Mouse (Mus musculus): ENCODE measurements around the gene 1700113H08Rik. TPM values are rescaled to one million over a fixed set of nuclear protein-coding genes. Genes with fewer than 3 reads are reported as not detected.
A peak's percentile ranks its signal among the peaks of the same experiment; 100 is the strongest.

Gene 1700113H08Rik
- polyA plus RNA-seq, 1 experiment from 2014 or later = not detected

DNA sequence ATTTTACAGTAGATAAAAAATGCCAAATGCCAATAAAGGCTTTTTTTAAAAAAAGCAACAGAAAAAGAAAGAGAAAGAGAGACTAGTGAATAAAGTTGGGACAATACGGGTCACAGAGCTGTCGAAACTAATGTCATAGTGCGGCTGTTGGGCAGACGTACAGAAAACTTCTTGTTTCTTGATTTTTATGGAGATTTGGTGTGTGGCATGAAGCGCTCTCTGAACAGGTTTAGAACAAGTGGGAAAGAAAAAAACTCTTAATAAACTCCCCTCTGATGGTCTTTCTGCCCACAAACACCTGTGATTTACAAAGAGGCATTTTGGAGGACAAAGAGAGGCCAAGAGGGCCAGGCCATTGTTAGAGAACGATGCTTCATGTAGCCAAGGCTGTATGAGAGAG lies 1.6 kb downstream of the 1700113H08Rik start:
- no peak overlapping the region for H3K27ac ChIP-seq (replicated peaks)
- 78% methylated on average over 6 of the region's 6 CpGs for WGBS
- H3K9me3 ChIP-seq (replicated peaks) = no peaks in the 10 kb centered on the region
- no peak for ATAC-seq (ENCODE audit: insufficient number of reproducible peaks, low FRiP score, low TSS enrichment, low read depth)
- no peak overlapping the region for H3K9ac ChIP-seq
- H3K27me3 ChIP-seq = no peaks in the 10 kb centered on the region
- no peaks in the 10 kb centered on the region for H3K36me3 ChIP-seq
- peaks cover 10% of the 10 kb centered on the region for H3K4me1 ChIP-seq
- no peak overlapping the region for H3K4me3 ChIP-seq (replicated peaks)
- H3K4me2 ChIP-seq (replicated peaks) = no peak overlapping the region

DNA sequence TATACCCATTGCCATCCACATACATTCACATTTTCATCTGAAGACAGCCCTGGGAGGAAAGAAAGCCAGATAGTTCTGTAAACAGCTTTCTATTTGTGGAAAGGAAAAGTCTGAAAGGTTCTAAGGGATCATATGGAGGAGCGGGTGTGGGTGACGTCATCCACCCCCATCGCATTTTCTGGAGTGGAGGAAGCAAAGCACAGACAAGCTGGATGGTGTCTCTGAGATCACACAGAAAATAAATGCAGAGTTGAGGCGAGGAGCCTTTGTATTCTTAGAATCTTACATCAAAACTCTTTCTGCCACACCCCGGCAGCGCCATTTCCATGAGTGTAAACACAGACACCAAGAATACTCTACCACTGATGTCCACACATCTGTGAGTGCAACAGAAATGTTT lies 26.4 kb downstream of the 1700113H08Rik start:
- WGBS = 75% methylated on average over 6 of the region's 6 CpGs
- no peak overlapping the region for H3K4me3 ChIP-seq (replicated peaks)

DNA sequence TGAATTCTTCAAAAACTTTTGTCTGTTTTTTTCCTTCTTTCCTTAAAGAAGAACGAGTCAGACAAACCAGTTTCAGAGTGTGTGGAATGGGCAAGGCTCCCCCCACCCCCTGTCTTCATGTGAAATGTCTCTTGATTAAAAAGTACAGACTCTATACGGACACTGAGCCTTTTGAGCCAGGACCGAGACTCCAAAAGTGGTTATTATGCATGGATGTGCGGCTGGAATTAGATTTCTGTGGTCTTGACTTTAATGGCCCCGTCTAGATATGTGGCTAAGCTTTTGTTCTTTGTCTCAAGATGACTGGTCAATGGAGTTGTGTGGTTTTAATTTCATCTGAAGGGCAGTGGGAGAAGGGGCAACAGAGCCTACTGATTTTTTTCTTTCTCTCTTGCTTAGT lies 29.8 kb downstream of the 1700113H08Rik start:
- H3K36me3 ChIP-seq = no peaks in the 10 kb centered on the region
- 53% methylated on average over 5 of the region's 5 CpGs for WGBS
- H3K4me1 ChIP-seq = no peaks in the 10 kb centered on the region
- no peak overlapping the region for H3K4me3 ChIP-seq (replicated peaks)
- H3K9ac ChIP-seq = no peak overlapping the region
- ATAC-seq (ENCODE audit: insufficient number of reproducible peaks, low FRiP score, low TSS enrichment, low read depth) = no peak
- no peaks in the 10 kb centered on the region for H3K27me3 ChIP-seq
- no peaks in the 10 kb centered on the region for H3K9me3 ChIP-seq (replicated peaks)
- no peak overlapping the region for H3K4me2 ChIP-seq (replicated peaks)
- no peak overlapping the region for H3K27ac ChIP-seq (replicated peaks)

More for the DNA sequence above, 26.4 kb downstream of the 1700113H08Rik start:
- Histone ChIP-seq H3K27ac (replicated peaks) (no peak overlapping the region), H3K4me2 (replicated peaks) (no peak overlapping the region), H3K9ac (no peak overlapping the region), H3K4me1 (no peaks in the 10 kb centered on the region), H3K27me3 (no peaks in the 10 kb centered on the region), H3K9me3 (replicated peaks) (no peaks in the 10 kb centered on the region), H3K36me3 (no peaks in the 10 kb centered on the region)
- no peak for ATAC-seq (ENCODE audit: insufficient number of reproducible peaks, low FRiP score, low TSS enrichment, low read depth)

DNA sequence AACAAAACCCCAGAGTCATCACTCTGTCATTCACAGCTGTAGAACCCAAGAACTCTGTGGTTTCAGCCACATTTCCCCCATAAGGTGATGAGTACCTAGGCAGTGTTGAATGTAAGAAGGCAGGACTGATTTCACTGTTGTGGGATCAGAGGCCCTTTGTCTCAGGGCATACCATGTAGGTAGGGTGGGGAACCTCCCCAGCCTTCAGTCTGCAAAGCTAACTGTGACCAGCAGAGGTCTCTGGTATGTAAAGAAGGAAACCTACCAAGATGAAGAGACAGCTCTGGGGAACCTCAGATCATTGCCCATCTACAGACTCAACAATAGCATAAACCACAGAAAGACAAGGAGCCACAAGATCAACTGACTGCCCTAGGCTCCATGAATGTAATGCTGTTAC lies 36.4 kb downstream of the 1700113H08Rik start:
- no peaks in the 10 kb centered on the region for H3K4me1 ChIP-seq
- H3K4me3 ChIP-seq (replicated peaks) = no peak overlapping the region
- H3K27ac ChIP-seq (replicated peaks) = no peak overlapping the region
- no peaks in the 10 kb centered on the region for H3K27me3 ChIP-seq
- H3K4me2 ChIP-seq (replicated peaks) = no peak overlapping the region
- no peaks in the 10 kb centered on the region for H3K36me3 ChIP-seq
- H3K9me3 ChIP-seq (replicated peaks) = no peaks in the 10 kb centered on the region
- H3K9ac ChIP-seq = no peak overlapping the region
- ATAC-seq (ENCODE audit: insufficient number of reproducible peaks, low FRiP score, low TSS enrichment, low read depth) = no peak

DNA sequence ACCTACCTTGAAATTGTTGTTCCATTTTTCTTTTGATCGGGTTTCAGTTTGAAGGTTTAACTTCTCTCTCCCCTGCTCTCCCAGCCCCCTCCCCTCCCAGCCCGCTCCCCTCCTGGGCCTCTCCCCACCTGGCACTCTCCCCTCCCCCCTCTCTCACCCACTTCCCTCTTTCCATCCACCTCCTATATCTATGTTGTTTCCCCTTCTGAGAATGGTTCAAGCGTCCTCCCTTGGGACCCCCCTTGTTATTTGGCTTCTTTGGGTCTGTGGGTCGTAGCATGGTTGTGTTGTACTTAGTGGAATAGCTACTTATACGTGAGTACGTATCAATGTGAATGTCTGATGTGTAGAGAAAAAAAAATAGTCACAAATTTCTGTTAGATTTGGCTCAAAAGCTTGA lies 40.9 kb downstream of the 1700113H08Rik start:
- no peak for ATAC-seq (ENCODE audit: insufficient number of reproducible peaks, low FRiP score, low TSS enrichment, low read depth)
- Histone ChIP-seq H3K9ac (no peak overlapping the region), H3K4me3 (replicated peaks) (no peak overlapping the region), H3K4me2 (replicated peaks) (no peak overlapping the region), H3K27ac (replicated peaks) (no peak overlapping the region), H3K36me3 (no peaks in the 10 kb centered on the region), H3K27me3 (no peaks in the 10 kb centered on the region), H3K9me3 (replicated peaks) (no peaks in the 10 kb centered on the region), H3K4me1 (peaks cover 13% of the 10 kb centered on the region)
- 42% methylated on average over 6 of the region's 6 CpGs for WGBS

DNA sequence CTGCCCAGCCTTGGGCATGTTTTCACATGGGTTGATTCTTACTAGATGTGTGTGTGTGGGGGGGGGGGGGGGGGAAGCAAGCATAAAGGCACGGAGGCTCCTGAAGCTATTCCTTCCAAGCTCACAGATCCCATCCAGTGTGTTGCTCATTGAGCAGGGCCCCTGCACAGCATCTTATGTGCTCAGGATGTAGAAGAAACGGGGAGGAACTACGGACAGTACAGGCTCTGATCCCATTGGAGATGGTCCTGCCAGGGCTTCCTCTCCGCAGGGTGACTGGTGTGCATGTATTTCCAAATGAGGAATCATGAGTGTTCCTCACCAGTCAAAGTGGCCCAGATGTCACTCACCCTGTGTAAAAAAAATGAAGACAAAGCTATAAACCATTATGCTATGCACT lies 42.8 kb downstream of the 1700113H08Rik start:
- 65% methylated on average over 4 of the region's 4 CpGs for WGBS
- H3K4me3 ChIP-seq (replicated peaks) = no peak overlapping the region
- ATAC-seq (ENCODE audit: insufficient number of reproducible peaks, low FRiP score, low TSS enrichment, low read depth) = no peak

DNA sequence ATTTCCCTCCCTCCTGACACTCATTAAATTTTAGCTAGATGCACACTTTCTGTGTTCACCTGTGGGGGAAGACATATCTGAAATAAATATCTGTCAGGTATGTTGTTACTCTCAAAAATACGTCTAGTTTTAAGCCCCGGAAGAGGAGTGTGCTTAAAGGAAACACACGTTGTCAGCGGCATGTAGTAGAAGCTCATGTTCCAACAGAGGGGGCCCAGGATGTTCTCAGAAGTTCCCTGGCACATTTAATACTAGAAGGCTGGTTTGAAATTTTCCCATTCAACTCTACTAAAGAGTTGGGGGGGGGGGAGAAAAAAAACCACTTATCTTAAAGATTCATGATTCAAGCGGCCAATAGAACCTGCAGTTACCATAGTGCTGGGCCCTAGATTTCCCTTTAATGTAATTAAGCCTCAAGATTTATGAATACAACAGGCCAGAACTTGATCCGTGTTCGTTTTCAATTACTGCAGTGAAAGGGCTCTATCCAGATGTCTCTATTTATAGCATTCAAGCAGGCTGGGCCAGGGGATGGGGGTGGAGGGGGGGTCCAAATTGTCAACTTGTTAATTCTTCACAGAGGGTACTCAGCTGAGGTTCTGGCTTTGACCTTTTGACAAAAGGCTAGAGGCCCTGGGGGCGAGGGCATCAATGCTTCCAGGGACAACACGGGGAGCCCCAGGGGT lies 43.6 kb downstream of the 1700113H08Rik start:
- Histone ChIP-seq H3K4me2 (replicated peaks) (no peak overlapping the region), H3K36me3 (no peaks in the 10 kb centered on the region), H3K27me3 (no peaks in the 10 kb centered on the region), H3K9me3 (replicated peaks) (no peaks in the 10 kb centered on the region), H3K4me3 (replicated peaks) (no peak overlapping the region), H3K27ac (replicated peaks) (no peak overlapping the region), H3K4me1 (peaks cover 13% of the 10 kb centered on the region), H3K9ac (no peak overlapping the region)
- 12% methylated on average over 9 of the region's 9 CpGs for WGBS
- ATAC-seq (ENCODE audit: insufficient number of reproducible peaks, low FRiP score, low TSS enrichment, low read depth) = peak; percentile 34; the same call in 1 of the 2 replicates

More for the DNA sequence above, 42.8 kb downstream of the 1700113H08Rik start:
- Histone ChIP-seq H3K4me1 (peaks cover 13% of the 10 kb centered on the region), H3K9ac (no peak overlapping the region), H3K36me3 (no peaks in the 10 kb centered on the region), H3K27ac (replicated peaks) (no peak overlapping the region), H3K4me2 (replicated peaks) (no peak overlapping the region), H3K27me3 (no peaks in the 10 kb centered on the region), H3K9me3 (replicated peaks) (no peaks in the 10 kb centered on the region)

DNA sequence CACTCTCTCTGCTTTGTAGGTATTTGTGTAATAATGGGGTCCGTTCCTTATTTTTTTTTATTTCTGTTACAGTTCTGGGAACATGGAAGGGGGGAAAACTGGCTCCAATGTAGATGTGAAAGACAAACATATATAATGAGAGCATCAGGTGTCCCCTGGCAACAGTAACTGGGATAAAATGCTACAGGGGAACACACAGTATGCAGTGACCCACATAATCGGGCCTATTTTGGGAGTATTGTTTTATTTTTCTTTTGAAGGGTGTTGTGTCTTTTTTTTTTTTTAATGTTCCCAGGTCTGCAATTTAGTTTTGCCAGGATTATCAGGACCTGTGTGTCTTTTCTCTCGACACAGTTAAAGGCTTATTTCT lies 44.1 kb downstream of the 1700113H08Rik start:
- Histone ChIP-seq H3K4me3 (replicated peaks) (no peak overlapping the region), H3K9me3 (replicated peaks) (no peaks in the 10 kb centered on the region), H3K27ac (replicated peaks) (no peak overlapping the region), H3K4me1 (peaks cover 13% of the 10 kb centered on the region), H3K4me2 (replicated peaks) (no peak overlapping the region), H3K27me3 (no peaks in the 10 kb centered on the region), H3K36me3 (no peaks in the 10 kb centered on the region), H3K9ac (no peak overlapping the region)
- 26% methylated on average over 3 of the region's 3 CpGs for WGBS
- no peak for ATAC-seq (ENCODE audit: insufficient number of reproducible peaks, low FRiP score, low TSS enrichment, low read depth)

DNA sequence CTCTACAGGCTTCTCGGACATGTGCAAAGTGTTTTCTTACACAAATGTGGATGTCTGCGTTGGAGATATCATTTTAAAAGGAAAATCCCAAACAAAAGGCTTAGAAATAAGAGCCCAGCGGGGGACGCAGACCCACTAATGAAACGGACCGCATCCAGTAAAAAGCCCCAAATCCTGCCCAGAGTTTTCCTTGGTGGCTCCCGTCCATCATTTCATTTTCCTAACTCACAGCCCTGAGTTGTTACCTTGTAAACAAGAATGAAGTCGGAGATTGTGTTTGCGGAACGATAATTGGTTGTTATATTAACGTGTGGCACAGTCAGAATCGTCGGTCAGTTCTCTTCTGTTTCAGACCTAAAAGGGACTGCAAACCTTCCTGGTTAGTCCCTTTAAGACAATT lies 44.6 kb downstream of the 1700113H08Rik start:
- no peaks in the 10 kb centered on the region for H3K36me3 ChIP-seq
- H3K27me3 ChIP-seq = no peaks in the 10 kb centered on the region
- no peaks in the 10 kb centered on the region for H3K9me3 ChIP-seq (replicated peaks)
- WGBS = 48% methylated on average over 13 of the region's 13 CpGs
- H3K4me3 ChIP-seq (replicated peaks) = no peak overlapping the region
- H3K4me1 ChIP-seq = peaks cover 13% of the 10 kb centered on the region
- H3K4me2 ChIP-seq (replicated peaks) = no peak overlapping the region
- no peak for ATAC-seq (ENCODE audit: insufficient number of reproducible peaks, low FRiP score, low TSS enrichment, low read depth)
- no peak overlapping the region for H3K9ac ChIP-seq
- H3K27ac ChIP-seq (replicated peaks) = no peak overlapping the region

DNA sequence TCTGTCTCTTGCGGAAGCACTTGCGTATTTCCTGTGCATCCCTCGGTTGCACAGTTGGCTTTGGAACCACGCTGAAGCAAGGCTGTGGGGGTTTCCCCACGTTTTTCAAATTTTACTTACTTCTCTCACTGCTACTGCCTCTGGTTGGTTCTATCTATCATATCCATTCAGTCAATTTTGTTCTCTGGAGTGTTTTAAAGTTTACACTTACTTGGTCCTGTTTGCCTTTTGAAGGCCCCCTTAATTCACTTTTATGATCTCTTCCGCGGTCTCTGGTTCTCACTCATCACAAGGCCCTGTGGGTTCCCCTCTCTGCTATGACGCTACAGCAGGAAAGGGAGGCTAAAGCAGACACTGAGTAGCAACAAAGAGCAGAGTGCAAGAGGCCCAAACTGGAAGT lies 45.4 kb downstream of the 1700113H08Rik start:
- WGBS = 63% methylated on average over 8 of the region's 8 CpGs
- no peak overlapping the region for H3K27ac ChIP-seq (replicated peaks)
- no peaks in the 10 kb centered on the region for H3K36me3 ChIP-seq

DNA sequence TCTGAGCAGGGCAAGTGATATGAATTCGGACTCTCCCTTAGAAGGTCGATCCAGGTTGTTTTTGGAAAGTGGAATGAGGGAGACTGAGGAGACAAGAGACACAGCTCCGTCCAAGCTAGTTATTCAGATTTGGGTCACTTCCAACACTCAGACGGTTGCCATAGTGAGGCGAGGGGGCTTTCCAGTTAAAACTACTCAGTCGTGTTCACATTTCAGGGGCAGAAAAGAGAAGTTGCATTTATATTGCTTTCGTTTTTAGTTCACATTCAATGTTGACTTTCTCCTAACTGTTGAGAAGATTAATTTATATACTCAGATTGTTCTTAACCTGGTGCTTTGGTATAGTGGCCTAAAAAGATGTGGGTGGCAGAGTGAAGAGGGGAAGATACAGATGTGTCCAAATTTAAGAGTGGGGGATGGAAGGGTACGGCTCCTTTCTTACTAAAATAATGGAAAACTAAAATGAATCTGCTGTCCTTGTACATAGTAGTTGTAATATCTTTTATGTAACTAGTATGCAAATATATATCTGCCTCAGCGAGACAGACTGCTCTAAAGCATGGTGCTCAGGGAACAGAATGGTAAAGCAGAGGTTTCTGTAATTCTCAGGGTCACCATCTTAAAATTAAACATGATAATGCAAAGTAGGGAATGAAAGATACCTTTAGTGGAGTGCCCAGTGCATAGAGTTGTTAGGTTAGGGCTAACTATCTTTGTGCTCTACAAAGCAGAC lies 49.9 kb downstream of the 1700113H08Rik start:
- Histone ChIP-seq H3K27me3 (no peaks in the 10 kb centered on the region), H3K4me3 (replicated peaks) (no peak overlapping the region), H3K4me2 (replicated peaks) (no peak overlapping the region), H3K27ac (replicated peaks) (no peak overlapping the region), H3K4me1 (no peaks in the 10 kb centered on the region), H3K36me3 (no peaks in the 10 kb centered on the region), H3K9me3 (replicated peaks) (no peaks in the 10 kb centered on the region), H3K9ac (no peak overlapping the region)
- 76% methylated on average over 9 of the region's 9 CpGs for WGBS
- ATAC-seq (ENCODE audit: insufficient number of reproducible peaks, low FRiP score, low TSS enrichment, low read depth) = no peak

More for the DNA sequence above, 45.4 kb downstream of the 1700113H08Rik start:
- Histone ChIP-seq H3K4me2 (replicated peaks) (no peak overlapping the region), H3K27me3 (no peaks in the 10 kb centered on the region), H3K9ac (no peak overlapping the region), H3K9me3 (replicated peaks) (no peaks in the 10 kb centered on the region), H3K4me1 (peaks cover 13% of the 10 kb centered on the region), H3K4me3 (replicated peaks) (no peak overlapping the region)
- no peak for ATAC-seq (ENCODE audit: insufficient number of reproducible peaks, low FRiP score, low TSS enrichment, low read depth)

DNA sequence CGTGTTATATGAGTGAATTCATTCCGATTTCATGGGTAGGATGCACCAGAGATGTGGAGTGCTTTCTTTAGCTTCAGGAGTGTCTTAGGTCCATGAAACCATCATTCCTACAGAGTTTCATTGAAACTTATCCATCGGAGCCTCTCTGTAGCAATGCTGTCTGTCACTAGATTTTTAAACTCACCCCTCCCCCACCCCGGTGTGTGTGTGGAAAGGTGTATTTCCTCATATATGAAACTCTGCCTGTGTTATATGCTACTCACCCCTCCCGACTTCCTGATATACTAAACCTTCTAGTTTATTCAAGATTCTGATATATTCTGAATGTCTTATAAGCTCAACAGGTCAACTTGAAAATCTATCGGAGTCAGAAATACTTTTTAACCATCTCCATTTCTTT lies 50.5 kb downstream of the 1700113H08Rik start:
- Histone ChIP-seq H3K27ac (replicated peaks) (no peak overlapping the region), H3K9me3 (replicated peaks) (no peaks in the 10 kb centered on the region), H3K4me1 (no peaks in the 10 kb centered on the region), H3K9ac (no peak overlapping the region), H3K4me2 (replicated peaks) (no peak overlapping the region), H3K4me3 (replicated peaks) (no peak overlapping the region), H3K36me3 (no peaks in the 10 kb centered on the region), H3K27me3 (no peaks in the 10 kb centered on the region)
- 87% methylated on average over 6 of the region's 6 CpGs for WGBS
- ATAC-seq (ENCODE audit: insufficient number of reproducible peaks, low FRiP score, low TSS enrichment, low read depth) = no peak

Measured in embryonic facial prominence, embryonic 15.5 days (tissue).